Mouse (Mus musculus) gastrocnemius, adult 8-10 months (tissue): ENCODE measurements around the gene Hoxd1. TPM values are rescaled to one million over a fixed set of nuclear protein-coding genes. Genes with fewer than 3 reads are reported as not detected.
A peak's percentile ranks its signal among the peaks of the same experiment; 100 is the strongest.

Source experiments
- DNase-seq, 2 experiments: peaks; one replicate each; pipeline ENCODE4 v3.0.0; 2022; ENCODE audit warnings: low spot score in 2 of 2
- total RNA-seq, 4 experiments: library from RNA; stranded (reverse); gene quantifications; 2 replicates each; pipeline ENCODE4 v1.2.4; 2022

The Hoxd1 gene
- total RNA-seq, 4 experiments from 2014 or later = not detected

GRCm38 (mm10) chr2:74747661-74748141 lies 15.1 kb upstream of the Hoxd1 start:
- no peak for DNase-seq

DNA sequence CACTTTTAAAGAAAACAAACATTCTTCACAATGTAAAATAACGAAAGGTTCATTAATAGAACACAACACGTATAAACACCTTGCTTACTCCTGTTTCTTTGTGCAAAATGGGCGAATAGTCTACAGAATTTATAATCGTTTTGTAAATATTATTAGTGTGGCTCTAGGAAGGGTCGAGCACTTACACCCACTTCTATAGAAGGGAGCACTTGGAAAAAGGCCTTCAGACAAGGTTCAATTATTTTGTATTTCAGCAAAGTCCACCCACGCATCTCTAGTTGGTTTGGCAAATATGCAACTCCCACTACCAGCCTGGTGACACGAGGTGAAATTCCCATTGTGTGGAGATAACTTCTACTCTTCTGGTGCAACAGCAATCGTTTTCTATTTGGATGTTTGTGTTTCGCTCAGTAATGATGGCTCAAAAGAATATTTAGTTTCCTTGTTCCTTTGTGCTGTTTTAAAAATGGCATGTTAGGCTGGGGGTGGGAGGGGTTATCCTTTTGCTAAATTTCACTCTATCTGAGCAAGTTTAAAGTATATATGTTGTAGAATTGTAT lies 14.3 kb upstream of the Hoxd1 start:
- no peak for DNase-seq

DNA sequence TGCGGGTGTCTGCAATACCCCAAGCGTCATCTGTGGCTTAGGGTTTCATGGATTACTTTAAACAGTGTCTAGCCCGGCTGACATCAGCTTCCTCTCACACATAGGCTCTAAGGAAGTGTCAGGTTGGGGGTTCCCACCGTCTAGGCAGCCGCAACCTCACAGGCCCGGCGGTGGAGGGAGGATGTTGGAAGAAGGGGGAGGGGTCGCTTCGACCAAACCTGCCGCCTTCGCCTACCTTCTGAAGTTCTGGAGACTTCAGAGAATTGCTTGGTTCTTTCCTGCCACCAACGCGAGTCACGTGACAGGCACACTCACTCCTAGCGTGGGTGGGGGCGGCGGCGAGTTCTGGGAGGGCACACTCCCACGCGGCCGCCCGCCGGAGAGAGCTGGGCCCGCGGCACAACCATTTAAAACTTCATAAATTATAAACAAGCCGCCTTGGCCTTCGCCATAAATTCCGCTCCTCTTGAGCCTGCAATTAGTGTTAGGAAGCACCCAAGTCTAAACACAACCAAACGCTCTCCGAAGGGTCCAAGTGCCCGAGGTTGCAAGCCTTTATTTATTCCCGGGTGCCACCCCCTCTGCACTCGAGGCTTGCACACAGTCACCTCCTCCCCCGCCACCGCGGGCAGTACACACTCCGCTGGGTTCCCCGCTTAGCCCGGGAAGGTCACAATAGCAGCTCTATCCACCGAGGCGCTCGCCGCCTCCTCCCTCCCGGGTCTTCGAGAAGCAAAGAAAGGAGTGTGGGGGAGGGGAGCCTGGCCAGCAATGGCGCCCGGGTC lies 13.3 kb upstream of the Hoxd1 start:
- DNase-seq = no peak

- no peak for DNase-seq
Measured at GRCm38 (mm10) chr2:74750731-74751250, 12.0 kb upstream of the Hoxd1 start.

- no peak for DNase-seq
Measured at GRCm38 (mm10) chr2:74751861-74752260, 10.9 kb upstream of the Hoxd1 start.

DNA sequence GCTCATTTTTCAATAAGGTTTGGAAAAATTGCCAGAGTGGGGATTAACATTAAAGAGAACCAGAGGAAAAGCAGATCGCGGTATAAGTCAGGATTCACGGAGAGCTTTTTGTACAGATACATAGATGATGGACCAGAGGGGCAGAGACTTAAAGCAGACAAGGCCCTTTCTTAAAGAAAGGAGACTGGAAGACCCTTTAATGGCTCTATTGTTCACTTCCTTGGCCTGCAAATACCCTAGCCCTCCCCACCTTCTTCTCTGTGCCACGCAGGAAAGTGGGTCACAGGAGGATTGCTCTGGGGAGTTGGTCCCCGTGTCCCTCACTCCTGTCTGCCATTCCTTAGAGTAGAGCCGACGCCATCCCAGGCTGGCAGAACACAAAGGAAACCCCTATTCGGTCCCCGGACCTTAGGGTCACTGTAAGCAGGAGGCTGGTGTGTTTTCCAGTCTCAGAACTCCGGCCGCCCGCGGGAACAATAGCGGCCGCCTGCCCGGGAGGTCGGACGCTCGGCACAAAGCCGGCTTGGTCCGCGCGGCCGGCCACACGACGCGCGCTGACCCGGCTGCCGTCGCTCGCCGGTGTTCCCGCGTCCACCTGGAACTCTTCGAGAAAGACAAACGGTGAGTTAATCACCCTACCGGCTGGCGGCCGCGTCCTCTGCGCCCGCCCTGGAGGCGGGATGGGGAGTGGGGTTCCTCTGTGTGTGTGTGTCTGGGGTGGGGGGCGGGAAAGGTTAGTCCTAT lies 10.2 kb upstream of the Hoxd1 start:
- DNase-seq = no peak

GRCm38 (mm10) chr2:74753175-74753523 lies 9.6 kb upstream of the Hoxd1 start:
- DNase-seq = no peak

GRCm38 (mm10) chr2:74753711-74754110 lies 9.1 kb upstream of the Hoxd1 start:
- DNase-seq = no peak

DNA sequence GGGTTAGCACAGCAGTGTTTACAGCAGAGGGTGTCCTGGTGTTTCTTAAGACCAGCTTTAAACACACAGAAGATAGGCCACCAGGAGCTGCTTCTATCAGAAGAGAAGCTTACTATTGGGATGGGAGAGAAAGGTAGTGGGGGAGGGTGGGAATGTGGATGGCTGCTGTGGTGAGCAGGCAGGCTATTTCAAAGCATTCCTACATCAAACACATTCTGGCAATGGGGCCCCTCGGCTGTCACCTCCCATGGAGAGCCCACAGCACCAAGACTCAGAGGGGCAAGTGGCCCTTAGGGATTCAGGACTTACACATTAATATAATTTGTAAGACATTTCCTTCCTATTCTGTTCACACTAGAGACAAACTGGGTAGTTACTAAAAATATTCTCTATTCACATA lies 2.6 kb upstream of the Hoxd1 start:
- DNase-seq = no peak

- DNase-seq = no peak
Measured at GRCm38 (mm10) chr2:74761941-74762340, 839 bp upstream of the Hoxd1 start.

DNA sequence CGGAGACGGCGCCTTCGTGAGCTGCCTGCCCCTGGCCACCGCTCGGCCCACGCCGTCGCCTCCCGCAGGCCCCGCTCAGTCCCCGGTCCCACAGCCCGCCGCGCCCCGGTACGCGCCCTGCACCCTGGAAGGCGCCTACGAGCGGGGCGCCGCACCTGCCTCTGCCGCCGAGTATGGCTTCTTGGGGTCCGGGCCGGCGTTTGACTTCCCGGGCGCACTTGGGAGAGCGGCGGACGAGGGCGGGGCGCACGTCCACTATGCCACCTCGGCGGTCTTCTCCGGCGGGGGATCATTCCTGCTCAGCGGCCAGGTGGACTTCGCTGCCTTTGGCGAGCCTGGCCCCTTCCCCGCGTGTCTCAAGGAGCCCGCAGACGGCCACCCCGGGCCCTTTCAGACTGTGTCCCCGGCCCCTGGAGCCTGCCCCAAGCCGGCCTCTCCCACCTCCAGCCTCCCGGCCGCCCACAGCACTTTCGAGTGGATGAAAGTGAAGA lies 510 bp downstream of the Hoxd1 start:
- no peak for DNase-seq

DNA sequence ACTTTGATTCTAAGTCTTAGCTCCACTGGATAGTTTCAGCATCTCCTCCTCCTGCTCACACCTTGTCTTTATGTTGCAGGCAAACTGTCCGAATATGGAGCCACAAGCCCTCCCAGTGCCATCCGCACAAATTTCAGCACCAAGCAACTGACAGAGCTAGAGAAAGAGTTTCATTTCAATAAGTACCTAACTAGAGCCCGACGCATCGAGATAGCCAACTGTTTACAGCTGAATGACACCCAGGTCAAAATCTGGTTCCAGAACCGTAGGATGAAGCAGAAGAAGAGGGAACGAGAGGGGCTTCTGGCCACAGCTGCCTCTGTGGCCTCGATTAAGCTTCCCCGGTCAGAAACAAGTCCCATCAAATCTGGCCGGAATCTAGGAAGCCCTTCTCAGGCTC lies 1.2 kb downstream of the Hoxd1 start:
- no peak for DNase-seq

DNA sequence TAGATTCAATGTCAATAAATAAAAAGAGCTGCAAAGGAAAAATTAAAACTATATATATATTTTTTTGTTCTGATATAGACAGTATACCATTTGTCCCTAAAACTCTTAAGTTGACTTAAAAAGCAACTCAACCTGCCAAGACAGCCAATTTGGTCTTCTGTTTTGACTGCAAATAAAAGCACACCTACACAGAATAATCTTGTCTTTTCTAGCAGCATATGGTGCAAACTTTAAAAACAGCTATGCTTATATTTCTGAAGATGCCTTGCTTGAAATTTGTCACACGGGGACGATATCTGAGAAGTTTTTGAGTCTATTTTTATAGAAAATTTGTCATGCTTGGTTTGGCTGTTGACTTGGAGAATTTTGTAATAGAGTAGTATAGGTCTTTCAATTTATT lies 11.6 kb downstream of the Hoxd1 start:
- DNase-seq = no peak

- no peak for DNase-seq
Measured at GRCm38 (mm10) chr2:74777536-74778275, 14.9 kb downstream of the Hoxd1 start.

DNA sequence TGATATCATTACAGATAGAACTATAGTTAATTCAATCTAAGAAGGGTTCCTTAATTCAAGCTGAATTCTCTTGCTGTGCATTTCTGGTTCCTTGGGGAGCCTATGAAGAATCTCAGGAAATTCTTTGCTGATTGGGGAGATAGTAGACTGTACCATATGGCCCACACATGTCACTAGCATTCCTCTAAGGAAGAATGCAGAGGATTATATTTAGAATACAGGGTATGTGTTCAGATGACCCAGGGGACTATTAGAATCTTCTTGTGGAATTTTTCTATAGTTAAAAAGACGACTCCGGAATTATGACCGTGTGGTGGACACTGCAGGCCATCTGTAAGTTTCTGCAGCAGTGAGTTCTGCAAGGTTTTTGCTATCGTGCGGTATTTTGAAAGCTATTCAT lies 18.6 kb downstream of the Hoxd1 start:
- no peak for DNase-seq

- DNase-seq = peak; percentile 3 to 5
Measured at GRCm38 (mm10) chr2:74795531-74795930, 32.8 kb downstream of the Hoxd1 start.

DNA sequence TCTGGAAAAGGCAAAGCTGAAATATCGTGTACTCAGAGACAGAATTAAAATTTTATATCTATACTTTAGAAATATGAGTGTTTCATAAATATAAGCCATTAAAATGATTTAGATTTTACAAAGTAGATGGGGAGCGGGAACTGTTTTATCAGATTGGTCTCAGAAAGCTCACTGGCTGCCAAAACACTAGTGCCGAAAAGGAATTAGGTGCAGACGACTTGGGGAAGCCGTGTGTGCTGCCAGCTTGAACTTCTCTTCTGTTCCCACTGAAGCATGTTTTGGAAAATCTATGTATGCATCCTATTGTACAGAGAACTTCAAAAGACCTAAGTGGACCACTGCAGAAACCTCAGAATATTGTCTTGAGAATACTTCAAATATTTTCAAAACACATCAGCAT lies 45.7 kb downstream of the Hoxd1 start:
- DNase-seq = no peak
